Mouse (Mus musculus) frontal cortex, postnatal 36 days (tissue): ENCODE measurements around the gene 9230112D13Rik.
A peak's percentile ranks its signal among the peaks of the same experiment; 100 is the strongest.

ENCODE experiments used
- DNase-seq, 2 experiments: peaks; one replicate each; pipeline ENCODE4 v3.0.0; 2022; ENCODE audit warnings: low spot score in 2 of 2

9230112D13Rik gene

GRCm38 (mm10) chr14:34522701-34523100 is at the start of gene 9230112D13Rik:
Gene 9230112D13Rik, minus strand, starts transcription at chr14:34522801.
- DNase-seq: no peak

GRCm38 (mm10) chr14:34571610-34572387 is 49.2 kb upstream of the 9230112D13Rik start:
- no peak for DNase-seq

DNA sequence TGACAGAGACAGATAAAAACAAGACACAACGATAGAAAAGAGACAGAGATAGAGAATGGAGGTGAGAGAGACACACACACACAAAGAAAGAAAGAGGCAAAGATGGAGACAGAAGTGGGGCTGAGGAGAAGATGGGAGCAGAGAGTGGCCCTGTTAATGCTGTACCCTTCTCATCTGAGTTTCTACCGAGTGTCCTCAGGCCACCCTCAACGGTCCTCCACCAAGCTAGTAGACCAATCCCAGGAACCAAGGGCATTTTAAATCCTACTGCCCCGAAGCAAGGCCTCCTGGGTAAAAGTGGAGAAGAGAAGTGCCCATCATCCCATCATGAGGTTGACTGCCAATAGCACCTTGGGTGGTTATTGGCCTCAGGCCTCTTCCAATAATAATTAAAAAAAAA is 48.3 kb upstream of the 9230112D13Rik start:
- no peak for DNase-seq

- peak; percentile 77 to 85 for DNase-seq
Measured at GRCm38 (mm10) chr14:34570294-34570693, 47.7 kb upstream of the 9230112D13Rik start.

DNA sequence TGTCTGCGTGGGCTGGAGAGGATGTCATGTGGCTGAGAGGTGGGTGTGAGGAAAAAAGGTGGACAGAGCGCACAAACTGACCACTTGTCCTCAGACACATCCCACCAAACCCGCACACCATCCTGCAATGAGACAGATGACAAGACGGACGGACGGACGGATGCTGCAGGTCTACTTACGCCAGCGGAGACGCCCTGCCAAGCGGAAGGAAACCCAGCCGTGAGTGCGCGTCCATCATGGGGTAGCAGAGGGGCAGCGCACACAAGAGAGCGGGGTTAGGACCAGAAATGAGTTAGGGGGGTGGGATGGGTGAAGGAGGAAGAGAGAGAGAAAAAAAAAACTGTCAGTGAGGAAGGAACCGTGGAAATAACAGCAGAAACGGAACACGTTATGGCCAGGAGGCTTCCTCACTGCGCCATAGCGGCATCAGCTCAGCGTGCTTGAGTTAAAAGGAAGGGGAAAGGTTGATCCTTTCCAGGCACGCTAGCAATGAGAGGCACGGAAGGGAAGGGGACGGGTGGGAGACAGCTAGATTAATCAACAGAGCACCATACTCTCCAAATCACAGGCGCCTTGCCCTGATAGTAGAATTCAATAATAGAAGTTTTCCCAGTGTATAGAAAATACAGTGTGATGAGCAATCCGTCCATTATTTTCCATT is 47.1 kb upstream of the 9230112D13Rik start:
- peak in 1 of 2 experiments; percentile 21 for DNase-seq

DNA sequence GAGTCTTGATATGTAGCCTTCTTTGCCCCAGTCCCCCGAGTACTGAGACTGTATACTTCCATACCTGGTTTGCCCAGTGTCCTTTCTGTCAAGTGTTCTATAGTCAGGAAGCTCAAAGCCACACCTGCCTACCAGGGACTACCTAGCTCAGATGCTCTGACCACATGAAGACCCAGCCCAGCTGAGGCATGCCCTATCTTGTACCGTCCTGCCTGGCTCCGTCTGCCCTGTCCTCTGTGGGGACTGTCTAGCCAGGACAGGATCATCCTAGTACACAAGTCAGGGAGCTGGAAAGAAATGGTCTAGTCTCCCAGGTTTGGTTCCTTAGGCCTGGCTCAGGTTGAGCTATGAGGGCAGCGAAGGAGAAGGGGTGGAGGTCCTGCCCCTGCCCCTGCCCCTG is 46.0 kb upstream of the 9230112D13Rik start:
- no peak for DNase-seq

DNA sequence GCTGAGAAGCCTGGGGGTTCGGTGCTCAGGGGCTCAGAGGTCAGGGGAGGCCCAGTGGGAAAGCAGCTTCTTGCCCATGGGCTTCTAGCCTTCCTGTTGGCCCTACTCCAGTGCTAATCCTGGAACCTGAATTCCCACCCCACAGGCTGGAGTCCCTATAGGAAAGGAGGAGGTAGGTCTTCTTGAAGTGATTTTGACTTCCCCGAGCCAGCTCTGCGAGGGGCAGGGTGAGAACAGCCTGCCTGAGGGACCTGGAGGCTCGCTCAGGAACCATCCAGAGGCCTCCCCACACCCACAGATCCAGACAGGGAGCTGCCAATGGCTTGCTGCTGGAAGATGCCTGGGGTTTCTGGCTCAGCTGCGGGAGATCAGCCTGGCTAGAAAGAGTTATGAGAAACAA is 45.1 kb upstream of the 9230112D13Rik start:
- no peak for DNase-seq

GRCm38 (mm10) chr14:34566530-34566929 is 43.9 kb upstream of the 9230112D13Rik start:
- no peak for DNase-seq

GRCm38 (mm10) chr14:34565711-34566110 is 43.1 kb upstream of the 9230112D13Rik start:
- no peak for DNase-seq

DNA sequence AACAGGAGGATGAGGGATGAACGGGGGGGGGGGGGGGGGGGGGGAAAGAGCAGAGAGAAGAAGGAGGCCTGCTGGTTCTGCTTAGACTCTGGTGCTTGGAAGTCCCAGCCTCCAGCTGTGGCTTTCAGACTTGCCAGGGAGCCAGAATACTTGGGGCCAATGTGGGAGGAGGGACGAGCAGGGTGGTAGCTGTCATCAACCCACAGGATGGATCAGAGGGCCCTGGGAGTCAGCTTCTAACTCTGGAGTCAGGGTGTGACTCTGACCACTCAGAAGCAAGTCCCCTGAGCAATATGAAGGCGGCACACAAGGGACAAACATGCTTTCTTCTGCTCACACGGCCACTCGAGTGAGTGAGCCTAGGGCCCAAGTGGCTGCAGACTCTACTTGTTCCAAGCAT is 42.0 kb upstream of the 9230112D13Rik start:
- no peak for DNase-seq

- DNase-seq: no peak
Measured at GRCm38 (mm10) chr14:34562393-34562792, 39.8 kb upstream of the 9230112D13Rik start.

DNA sequence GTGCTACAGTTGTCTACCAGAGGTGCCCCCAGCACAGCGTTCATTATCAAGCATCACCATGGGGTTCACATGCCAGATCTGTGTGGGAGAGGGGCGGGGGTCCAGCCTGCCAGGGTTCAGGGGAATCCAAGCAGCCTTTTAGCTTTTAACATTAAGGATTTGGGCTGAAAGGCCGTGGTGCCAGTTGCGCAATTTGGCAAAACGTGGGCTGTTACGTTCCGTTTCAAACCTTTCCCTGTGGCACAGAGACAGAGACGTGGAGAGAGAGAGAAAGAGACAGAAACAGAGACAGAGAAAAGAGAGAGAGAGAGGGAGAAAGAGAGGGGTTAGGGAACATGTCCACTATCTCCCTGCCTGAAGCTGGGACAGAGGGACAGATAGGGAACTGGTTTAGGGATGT is 39.0 kb upstream of the 9230112D13Rik start:
- DNase-seq: no peak

DNA sequence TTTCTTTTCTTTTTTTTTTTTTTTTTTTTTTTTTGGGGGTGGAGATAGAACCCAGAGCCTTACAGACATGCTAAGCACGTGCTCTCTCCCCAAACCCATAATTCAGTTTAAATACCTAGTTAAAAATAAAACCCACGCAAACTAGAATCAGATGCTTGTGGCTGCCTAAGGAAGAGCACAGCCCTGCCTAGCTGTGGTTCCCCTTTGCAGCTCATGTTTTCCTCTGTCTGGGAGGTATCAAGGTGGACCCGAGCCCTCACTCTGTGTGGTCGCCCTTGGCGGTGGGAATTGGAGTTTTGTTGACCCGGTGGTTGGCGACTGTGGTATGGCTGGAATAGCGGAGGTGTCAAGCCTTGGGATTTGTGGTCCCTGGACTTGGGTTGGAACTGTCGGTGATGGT is 36.3 kb upstream of the 9230112D13Rik start:
- DNase-seq: no peak

GRCm38 (mm10) chr14:34555211-34555610 is 32.6 kb upstream of the 9230112D13Rik start:
- no peak for DNase-seq

- no peak for DNase-seq
Measured at GRCm38 (mm10) chr14:34554047-34554446, 31.4 kb upstream of the 9230112D13Rik start.

DNA sequence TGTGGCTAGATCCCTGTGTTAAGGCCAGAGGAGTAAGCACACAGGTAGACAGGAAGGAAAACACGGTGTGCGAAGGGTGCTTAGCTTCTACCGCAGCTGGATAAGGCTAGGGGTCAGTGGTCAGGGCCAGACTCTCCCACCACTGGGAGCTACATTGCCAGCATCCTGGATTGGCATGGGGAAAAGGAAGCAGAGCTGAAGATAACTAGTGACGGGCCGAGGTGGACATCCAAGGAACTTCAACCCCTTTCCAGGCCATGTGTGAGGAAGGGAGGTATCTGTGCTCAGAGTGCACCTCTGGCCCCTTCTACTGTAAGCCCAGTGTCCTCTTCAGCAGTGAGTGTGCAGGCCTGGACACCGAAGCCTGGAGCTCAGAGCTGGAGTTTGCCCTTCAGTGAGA is 30.9 kb upstream of the 9230112D13Rik start:
- no peak for DNase-seq

DNA sequence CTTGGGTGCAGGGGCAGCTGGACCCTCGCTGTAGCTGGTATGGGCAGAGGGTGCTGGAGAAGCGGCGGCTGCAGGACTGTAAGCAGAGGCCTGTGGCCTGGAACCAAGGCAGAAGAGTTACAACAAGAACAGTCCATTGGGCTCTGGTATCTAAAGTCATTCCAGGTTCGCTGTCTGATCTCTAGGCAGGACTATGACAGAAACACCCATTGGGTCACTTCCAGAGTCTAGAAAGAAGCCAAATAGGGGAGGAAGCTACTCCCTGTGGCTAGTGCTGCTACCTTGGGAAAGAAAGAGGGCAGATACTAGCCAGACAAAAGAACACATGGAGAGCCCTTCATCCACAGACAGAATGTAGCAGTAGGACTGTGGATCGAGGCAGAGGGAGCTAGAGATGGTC is 29.6 kb upstream of the 9230112D13Rik start:
- no peak for DNase-seq

GRCm38 (mm10) chr14:34549004-34549671 is 26.5 kb upstream of the 9230112D13Rik start:
- peak; percentile 75 to 82 for DNase-seq

GRCm38 (mm10) chr14:34548391-34549001 is 25.9 kb upstream of the 9230112D13Rik start:
- peak; percentile 61 to 66 for DNase-seq

DNA sequence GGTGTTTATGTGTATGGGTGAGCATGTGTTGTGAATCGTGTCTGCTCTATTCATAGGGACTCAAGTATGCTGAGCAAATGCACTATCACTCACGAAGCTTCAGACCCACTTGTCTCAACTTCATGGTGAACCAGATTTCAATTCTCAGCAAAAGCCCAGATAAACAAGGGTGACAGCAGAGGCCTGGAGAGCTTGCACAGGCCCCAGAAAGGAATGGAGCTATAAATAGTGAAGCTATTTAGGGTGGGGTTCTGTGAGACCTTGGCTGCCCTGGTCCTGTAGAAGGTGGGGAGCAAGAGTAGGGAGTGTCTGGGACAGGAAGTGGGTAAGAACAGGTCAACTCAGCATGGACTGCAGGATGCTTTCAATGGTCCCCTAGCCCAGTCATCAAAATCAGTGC is 21.9 kb upstream of the 9230112D13Rik start:
- no peak for DNase-seq

- DNase-seq: no peak
Measured at GRCm38 (mm10) chr14:34544001-34544400, 21.4 kb upstream of the 9230112D13Rik start.

DNA sequence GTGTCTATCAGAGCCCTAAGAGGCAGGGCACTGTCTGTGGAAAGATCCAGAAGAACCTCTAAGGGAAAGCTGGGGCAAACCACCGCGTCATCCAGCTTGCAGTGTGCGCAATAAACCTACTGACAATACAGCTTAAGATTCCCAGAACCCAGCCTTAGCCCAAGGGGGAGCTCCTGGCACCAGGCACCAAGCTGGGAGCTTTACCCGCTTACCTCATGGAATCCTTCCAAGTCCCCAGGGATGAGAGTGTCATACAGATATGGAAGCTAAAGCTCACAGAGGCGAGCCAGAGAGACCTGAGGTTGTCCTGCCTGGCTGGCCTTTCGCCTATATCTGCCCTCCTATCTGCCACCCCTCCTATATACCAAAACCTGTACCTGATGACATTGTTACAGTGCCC is 21.0 kb upstream of the 9230112D13Rik start:
- DNase-seq: no peak
